Mouse (Mus musculus): Measurements from ENCODE around the gene Pccb.

- TF ChIP-seq CTCF (IDR thresholded peaks at IDR 0.05; ENCODE audit: control insufficient read depth, insufficient read depth, low read length) (no peak), POLR2A (IDR thresholded peaks at IDR 0.05; ENCODE audit: borderline replicate concordance, control insufficient read depth, low read depth, low read length) (no peak)
Measured at GRCm38 (mm10) chr9:100984381-100985310, 50.1 kb downstream of the Pccb start.

Data from bone marrow, adult 2 months (tissue).